Mouse (Mus musculus) cerebral cortex, adult 2 months (tissue): ENCODE measurements around the gene Tmem30a.

Source experiments
- WGBS: fragments of 180-500 bp; shearing (Covaris S2); methylation state at CpG from one replicate; pipeline ENCODE4 v1.1.7; 2018; 5-methylcytosine and 5-hydroxymethylcytosine counted together

Tmem30a gene

GRCm38 (mm10) chr9:79792841-79793835 lies at the start of gene Tmem30a:
Tmem30a (minus strand) TSS chr9:79793507.
- under 1% methylated on average over 91 of the region's 91 CpGs for WGBS

- WGBS: 87% methylated on average over 6 of the region's 6 CpGs
Observed at GRCm38 (mm10) chr9:79842615-79843014, 49.3 kb upstream of the Tmem30a start.

GRCm38 (mm10) chr9:79831294-79831693 lies 38.0 kb upstream of the Tmem30a start:
- WGBS: 90% methylated on average over 1 of the region's 1 CpGs

GRCm38 (mm10) chr9:79830874-79831273 lies 37.6 kb upstream of the Tmem30a start:
- WGBS: 47% methylated on average over 4 of the region's 4 CpGs

- WGBS: 29% methylated on average over 23 of the region's 23 CpGs
Observed at GRCm38 (mm10) chr9:79829842-79830800, 36.8 kb upstream of the Tmem30a start.

- 74% methylated on average over 2 of the region's 2 CpGs for WGBS
Observed at GRCm38 (mm10) chr9:79827072-79827471, 33.8 kb upstream of the Tmem30a start.

GRCm38 (mm10) chr9:79825526-79825925 lies 32.2 kb upstream of the Tmem30a start:
- 64% methylated on average over 7 of the region's 7 CpGs for WGBS

- WGBS: 66% methylated on average over 2 of the region's 2 CpGs
Observed at GRCm38 (mm10) chr9:79823856-79824255, 30.5 kb upstream of the Tmem30a start.

- 70% methylated on average over 4 of the region's 4 CpGs for WGBS
Observed at GRCm38 (mm10) chr9:79823438-79823837, 30.1 kb upstream of the Tmem30a start.

GRCm38 (mm10) chr9:79816464-79816863 lies 23.2 kb upstream of the Tmem30a start:
- WGBS: 88% methylated on average over 5 of the region's 5 CpGs

GRCm38 (mm10) chr9:79816013-79816412 lies 22.7 kb upstream of the Tmem30a start:
- 90% methylated on average over 11 of the region's 11 CpGs for WGBS

GRCm38 (mm10) chr9:79814592-79814991 lies 21.3 kb upstream of the Tmem30a start:
- 68% methylated on average over 4 of the region's 4 CpGs for WGBS

- WGBS: 77% methylated on average over 10 of the region's 11 CpGs
Observed at GRCm38 (mm10) chr9:79810969-79811902, 17.9 kb upstream of the Tmem30a start.

GRCm38 (mm10) chr9:79810534-79810933 lies 17.2 kb upstream of the Tmem30a start:
- WGBS: 80% methylated on average over 3 of the region's 3 CpGs

- WGBS: 64% methylated on average over 6 of the region's 6 CpGs
Observed at GRCm38 (mm10) chr9:79809411-79809810, 16.1 kb upstream of the Tmem30a start.

- 24% methylated on average over 4 of the region's 4 CpGs for WGBS
Observed at GRCm38 (mm10) chr9:79807178-79807577, 13.9 kb upstream of the Tmem30a start.

GRCm38 (mm10) chr9:79806317-79807075 lies 13.2 kb upstream of the Tmem30a start:
- 47% methylated on average over 12 of the region's 12 CpGs for WGBS

GRCm38 (mm10) chr9:79805426-79805825 lies 12.1 kb upstream of the Tmem30a start:
- WGBS: 88% methylated on average over 10 of the region's 10 CpGs

- WGBS: 69% methylated on average over 7 of the region's 7 CpGs
Observed at GRCm38 (mm10) chr9:79796461-79797135, 3.3 kb upstream of the Tmem30a start.

GRCm38 (mm10) chr9:79795076-79795475 lies 1.8 kb upstream of the Tmem30a start:
- WGBS: 85% methylated on average over 1 of the region's 1 CpGs
